Mouse (Mus musculus) frontal cortex, postnatal 14 days (tissue): ENCODE measurements around the gene Pabpn1.

ENCODE experiments used
- DNase-seq, 2 experiments: peaks; one replicate each; pipeline ENCODE4 v3.0.0; 2022; ENCODE audit warnings: low spot score in 2 of 2

Pabpn1 gene

GRCm38 (mm10) chr14:54893651-54894181, 1.4 kb downstream of the Pabpn1 start:
- DNase-seq, result peak; percentile 97 to 99

GRCm38 (mm10) chr14:54894296-54895151, 2.2 kb downstream of the Pabpn1 start:
- peak; percentile 20 to 40 for DNase-seq

DNA sequence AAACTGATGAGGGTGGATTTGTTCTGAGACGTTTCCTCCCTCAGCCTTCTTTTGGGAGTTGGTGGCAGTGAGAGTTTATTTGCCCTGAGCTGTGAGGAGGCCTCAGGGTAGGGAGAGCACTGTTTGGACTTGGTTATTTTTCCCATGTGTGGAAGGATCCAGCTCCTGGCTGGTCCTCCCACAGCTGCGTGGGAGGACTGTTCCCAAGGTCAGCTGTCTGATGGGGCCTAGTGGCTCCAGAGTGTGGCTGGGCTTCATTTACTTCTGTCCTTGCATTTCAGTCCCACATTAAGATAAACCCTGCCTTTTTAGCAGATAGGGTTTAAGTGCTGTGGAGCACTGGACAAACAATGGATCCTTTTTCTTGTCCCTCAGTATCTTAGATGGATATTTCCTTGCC, 5.1 kb downstream of the Pabpn1 start:
- DNase-seq, result no peak

- DNase-seq, result peak in 1 of 2 experiments; percentile 74
Measured at GRCm38 (mm10) chr14:54900383-54900782, 8.1 kb downstream of the Pabpn1 start.

GRCm38 (mm10) chr14:54903641-54904040, 11.3 kb downstream of the Pabpn1 start:
- DNase-seq, result no peak

DNA sequence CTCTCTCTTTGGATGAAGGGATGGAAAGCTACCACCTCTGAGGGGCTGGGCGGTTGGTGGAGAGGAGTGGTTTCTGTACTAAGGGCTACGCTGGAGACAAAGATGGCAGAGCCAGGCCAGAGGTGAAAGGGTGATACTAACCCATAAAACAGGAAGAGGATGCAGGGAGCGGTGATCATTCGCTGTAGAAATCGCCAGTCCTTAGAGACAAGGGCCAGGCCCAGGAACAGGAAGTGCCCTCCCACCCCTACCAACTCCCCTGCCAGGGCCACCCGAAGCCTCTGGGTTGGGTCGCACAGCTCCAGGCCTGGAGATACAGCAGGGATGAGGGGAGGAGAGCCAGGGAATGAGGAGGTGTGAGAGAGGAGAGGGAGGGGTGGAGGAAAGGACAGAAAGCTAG, 16.4 kb downstream of the Pabpn1 start:
- no peak for DNase-seq

DNA sequence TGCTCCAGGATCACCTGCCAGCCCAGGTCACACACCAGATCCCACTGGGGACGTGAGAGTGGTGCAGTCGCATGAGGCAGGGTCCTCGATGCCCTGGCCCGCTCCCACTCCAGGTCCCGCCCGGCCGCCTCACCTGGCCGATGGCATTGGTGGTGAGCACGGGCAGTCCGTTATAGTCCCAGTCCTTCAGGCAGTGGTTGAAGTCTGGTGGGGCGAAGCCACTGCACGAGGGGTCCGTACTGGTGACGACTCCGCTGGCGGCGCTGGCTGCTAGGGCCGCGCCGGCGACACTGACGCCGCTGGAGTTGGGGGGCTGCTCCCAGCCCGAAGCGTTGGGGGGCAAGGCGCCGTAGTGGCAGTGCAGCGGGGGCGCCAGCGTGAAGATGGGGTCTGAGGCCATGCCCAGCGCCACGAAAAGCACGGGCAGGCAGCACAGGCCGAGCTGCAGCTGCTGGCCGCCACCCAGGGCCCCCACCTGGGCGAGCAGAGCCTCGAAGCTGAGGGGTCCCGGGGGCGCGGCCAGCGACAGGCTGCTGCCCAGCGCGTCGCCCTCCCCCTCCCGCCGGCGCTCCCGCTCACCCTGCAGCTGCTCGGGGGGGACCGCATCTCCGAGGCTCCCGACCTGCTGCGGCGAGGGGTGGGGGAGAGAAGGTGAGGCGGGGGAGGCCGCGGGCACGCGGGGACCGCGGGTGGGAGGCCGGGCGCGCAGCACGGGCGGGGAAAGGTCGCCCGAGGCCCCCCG, 20.0 kb downstream of the Pabpn1 start:
- no peak for DNase-seq

DNA sequence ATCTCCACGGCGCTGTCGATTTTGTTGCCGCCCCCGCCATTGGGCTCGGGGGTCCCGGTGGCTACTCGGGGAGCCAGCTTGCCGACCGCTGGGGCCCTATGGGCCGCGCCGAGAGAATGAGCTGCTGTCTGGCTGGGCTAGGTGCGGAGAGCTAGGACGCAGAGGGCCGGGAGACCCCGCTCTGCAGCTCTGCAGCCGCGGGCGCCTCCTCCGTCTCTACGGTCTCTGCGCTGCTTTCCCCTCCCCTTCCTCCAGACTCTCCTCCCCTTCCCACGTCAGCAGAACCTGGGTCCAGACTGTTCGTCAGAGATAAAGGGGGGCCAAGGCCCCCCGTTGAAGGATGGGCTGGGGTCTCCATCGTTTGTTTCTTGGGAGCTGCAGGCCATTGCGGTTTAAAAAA, 20.6 kb downstream of the Pabpn1 start, which contains the start of gene Slc22a17:
TSS of gene Slc22a17 (minus strand) at position 247 of the 400 bp plus-strand sequence.
- peak; percentile 74 to 77 for DNase-seq

DNA sequence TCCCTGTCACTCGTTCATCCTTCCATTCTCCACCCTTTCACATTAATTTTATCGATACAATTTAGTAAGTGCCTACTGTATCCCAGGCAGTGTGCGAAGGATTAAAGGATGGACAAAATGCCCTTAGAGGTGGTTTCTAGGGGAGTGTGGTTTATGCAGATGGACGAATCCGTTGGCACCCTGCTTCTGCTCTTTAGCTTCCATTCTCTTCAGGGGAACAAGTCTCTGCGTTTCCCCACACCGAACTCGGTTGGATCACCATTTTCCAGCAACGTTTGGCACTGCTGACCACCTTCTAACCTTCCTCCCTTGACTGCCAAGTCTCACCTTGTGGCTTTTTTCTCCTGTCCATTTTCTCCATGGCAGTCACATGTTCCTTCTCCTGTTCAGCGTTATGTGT, 21.0 kb downstream of the Pabpn1 start:
- no peak for DNase-seq

DNA sequence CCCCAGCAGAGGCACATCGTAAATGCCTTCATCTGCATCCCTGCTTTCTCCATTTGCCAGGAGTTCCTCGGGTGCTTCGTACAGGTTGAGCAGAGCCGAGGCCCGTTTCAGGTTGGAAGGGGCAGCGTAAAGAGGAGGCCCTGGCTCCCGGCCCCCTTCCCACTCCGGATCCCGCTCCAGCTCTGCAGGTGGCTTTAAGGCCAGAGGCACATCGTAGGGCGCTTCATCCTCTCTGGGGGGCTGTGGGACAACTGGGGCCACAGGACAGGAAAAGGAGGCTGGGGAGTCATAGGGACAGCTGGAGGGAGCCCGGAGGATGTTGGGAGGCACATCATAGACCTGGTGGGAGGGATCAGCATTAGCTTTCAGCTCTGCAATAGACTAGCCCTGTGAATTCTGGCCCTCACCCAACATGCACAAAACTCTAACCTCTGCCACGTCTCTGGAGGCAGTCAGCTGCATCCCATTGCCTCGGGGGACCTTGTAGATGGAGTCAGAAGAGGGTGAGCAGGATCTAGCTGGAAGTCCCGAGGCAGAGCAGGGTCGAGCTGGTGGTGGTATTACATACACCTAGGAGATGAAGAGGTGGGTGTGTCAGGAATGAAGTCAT, 27.9 kb downstream of the Pabpn1 start:
- no peak for DNase-seq

DNA sequence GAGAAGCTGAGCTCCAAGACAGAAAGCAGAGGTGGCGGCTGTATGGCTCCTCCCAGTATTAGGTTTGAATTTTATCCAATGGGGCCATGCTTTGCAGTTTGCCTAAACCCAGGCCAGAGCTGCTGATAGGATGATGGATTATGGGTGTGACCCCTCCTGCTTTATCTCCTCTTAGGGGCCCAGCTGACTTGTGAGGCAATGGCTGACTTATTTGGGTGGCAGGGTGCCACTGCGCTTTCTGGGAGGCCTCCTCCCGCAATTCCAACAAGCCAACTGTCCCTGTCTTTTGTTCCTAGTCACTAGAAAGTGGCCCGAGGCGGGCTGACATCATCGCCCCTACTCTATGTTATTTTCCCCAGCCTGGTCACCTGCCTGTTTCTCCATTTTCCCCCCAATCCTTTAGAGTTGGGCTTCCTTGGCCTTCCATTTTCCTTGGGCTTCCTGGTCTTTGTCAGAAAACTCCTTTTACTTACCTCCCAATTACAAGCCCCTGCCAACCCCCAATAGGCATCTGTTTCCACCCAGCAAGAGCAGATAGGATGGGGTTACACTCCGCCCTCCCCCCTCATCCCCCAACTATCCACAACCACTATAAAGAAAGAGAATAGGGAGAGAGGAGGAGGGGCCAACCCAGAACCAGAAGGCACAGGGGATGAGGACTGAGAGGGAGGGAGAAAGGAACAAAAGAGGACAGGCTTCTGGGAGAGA, 32.5 kb downstream of the Pabpn1 start:
- no peak for DNase-seq

DNA sequence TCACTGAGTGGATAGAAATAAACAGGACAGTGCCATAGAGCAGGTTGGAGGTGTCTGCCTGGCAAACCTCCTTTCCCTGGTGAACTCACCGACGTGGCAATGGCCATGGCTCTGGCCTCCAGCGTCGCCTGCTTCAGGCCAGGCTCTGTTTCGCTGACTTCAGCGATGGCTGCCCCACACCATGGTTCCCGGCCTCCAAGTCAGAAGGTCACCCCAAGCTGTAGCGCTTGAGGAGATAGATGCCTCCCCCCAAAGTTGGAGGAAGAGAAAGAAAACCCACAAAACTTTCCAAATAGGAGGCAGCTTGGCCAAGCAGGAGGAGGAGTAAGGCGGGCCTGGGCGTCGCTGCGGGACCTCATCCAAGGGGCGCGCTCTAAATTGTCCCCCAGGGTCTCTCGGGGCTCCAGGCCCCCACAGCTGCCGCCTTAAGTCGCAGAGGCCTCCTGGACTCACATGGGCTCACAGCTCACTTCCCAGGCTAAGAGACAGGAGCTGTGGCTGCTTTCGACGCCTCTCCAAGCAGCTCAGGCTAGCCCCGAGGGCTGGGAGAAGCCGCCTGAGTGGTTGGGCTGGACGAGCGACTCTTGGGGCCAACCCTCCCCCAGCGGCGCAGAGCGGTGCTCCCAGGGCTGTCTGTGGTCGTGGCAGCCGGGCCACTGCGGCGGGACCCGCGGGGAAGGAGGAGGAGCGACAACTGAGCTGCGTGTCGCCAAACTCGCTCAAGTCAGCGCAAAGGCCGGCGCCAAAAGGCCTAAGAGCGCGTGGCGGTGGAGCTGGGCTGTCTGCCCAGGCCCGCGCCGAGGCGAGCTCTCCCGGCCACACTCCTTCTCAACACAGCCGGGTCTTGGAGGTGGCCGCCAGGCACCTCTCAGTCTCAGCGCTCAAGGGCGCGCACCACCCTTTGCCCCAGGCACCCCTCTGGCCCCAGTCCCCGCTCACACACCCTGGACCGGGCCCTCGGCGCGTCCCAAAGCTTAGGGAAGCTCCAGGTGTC, 33.3 kb downstream of the Pabpn1 start, which contains the start of gene Efs:
TSS of gene Efs (minus strand) at position 778 of the 994 bp plus-strand sequence.
- DNase-seq, result peak in 1 of 2 experiments; percentile 32

- DNase-seq, result peak in 1 of 2 experiments; percentile 32
Measured at GRCm38 (mm10) chr14:54926401-54927158, 34.3 kb downstream of the Pabpn1 start.

GRCm38 (mm10) chr14:54927296-54927695, 35.0 kb downstream of the Pabpn1 start:
- no peak for DNase-seq

DNA sequence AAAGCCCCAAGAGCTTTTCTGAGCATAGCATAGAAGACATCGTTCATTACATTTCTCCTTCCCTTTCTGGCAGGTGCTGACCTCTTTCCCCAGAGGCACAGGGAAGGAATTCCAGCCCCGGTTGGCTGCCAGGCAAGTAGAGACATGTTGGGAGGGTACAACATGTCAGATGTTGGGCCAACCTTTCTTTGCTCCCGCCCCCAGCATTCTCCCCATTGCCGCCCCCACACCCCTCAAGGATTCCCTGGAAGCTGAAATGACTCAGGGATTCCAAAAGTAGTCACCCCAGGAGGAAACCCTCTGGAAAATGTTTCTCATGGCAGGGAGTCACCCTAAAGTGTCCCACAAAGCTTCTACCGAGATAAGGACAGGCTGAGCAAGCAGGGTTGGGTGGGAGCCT, 37.5 kb downstream of the Pabpn1 start:
- no peak for DNase-seq

- no peak for DNase-seq
Measured at GRCm38 (mm10) chr14:54930431-54930830, 38.1 kb downstream of the Pabpn1 start.

- no peak for DNase-seq
Measured at GRCm38 (mm10) chr14:54932645-54933150, 40.4 kb downstream of the Pabpn1 start, which contains the start of gene Il25. TSS of gene Il25 (plus strand) at chr14:54932695.

DNA sequence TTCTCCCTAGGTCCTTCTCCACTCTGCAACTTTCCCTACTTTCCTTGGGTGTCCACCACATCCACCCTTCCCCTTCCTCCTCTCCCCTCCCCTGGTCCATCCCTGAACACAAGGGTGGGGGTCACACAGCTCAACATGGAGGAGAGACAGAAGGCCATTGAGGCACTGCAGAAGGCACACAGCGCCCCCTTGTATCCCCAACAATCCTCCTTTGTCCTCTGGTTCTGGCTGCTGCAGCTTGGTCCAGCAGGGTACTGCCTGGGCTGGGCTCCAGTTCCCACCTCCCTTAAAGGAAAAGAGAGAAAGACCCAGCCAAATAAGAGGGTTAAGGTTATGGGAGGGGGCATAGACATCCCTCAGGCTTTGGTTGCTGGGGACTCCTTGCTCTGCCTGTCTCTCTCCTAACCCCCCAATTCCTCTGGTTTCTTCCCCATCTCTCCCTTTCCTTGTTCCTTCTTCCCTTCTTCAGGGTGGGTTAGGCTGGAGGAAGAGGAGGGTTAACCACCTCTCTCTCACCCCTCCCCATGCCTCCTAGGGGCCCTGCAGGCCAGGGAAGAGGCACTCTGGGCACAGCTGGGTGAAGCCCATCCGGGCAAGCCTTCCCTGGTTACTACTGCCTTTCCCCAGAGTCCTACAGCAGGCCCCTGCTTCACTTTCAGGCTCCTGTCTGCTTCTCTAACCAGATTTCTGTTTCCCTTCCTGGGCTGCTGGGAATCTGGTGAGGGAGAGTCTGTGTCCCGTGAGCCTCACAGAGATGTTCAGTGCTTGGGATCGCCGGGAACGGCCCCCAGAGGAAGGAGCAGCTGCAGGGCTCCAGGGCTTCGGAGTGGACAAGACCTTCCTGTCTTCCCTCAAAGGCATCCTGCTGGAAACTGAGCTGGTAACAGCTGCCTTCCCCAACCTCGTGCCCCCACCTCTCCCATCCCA, 43.9 kb downstream of the Pabpn1 start, which contains the start of gene Cmtm5:
TSS of gene Cmtm5 (plus strand) at position 358 of the 927 bp plus-strand sequence.
- DNase-seq, result peak; percentile 52 to 72
